Mouse (Mus musculus) c-Kit-negative CD71-positive TER-119-positive erythroid progenitor cells, embryonic 14.5 days (primary cell): ENCODE measurements at regions not wholly inside any gene's neighbourhood (a gene's known extent, or its start where the extent isn't known, plus 50 kb on each side); places are given as distances from the start of the nearest gene placed in this dataset.

Experiments used
- DNase-seq: peaks from one replicate; pipeline ENCODE4 v3.0.0-alpha.2; 2013; ENCODE audit warnings: low read depth, low spot score

GRCm38 (mm10) chr4:131485126-131485825, 352.8 kb downstream of the Ptpru start:
- DNase-seq: no peak

DNA sequence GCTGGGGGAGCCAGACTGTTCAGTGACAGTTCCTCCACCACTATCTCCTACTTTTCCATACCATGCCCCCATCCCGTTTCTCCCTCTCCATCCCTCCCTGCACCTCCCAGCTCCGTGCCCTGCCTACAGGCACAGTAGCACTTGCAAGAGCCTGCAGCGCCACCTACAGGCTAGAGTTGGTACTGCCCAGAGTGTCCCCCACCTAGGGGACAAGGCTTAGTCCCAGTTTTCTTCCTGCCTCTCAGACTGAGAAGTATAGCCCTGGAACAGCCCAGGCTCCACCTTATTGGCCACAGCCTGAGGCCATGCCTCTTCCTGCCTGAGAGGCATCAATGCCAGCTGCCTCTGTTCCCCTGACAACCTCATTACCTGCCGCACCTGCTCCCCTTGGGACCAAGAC, 351.3 kb downstream of the Ptpru start:
- peak; percentile 15 for DNase-seq

- no peak for DNase-seq
Measured at GRCm38 (mm10) chr4:131488246-131488645, 349.8 kb downstream of the Ptpru start.

DNA sequence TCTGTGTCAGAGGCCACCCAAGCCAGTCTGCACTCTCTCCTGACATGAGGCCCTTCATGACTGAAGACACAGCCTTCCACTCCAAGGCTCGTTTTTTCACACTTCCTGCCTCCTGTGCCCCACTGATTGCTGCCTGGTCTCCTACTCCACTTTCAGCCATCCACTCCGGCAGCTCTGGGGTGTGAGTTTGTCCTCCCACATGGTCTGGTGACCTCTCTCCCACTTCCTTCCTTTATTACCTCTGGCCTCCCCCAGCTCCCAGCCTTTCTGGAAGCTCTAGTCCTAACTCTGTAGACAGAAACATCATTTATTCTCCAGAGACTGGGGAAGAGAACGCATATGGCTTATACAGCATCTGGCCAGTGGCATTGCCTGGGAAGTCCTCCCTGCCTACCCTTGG, 349.0 kb downstream of the Ptpru start:
- DNase-seq: no peak

GRCm38 (mm10) chr4:131491960-131492359, 346.1 kb downstream of the Ptpru start:
- no peak for DNase-seq

- DNase-seq: no peak
Measured at GRCm38 (mm10) chr4:131493726-131494125, 344.4 kb downstream of the Ptpru start.

DNA sequence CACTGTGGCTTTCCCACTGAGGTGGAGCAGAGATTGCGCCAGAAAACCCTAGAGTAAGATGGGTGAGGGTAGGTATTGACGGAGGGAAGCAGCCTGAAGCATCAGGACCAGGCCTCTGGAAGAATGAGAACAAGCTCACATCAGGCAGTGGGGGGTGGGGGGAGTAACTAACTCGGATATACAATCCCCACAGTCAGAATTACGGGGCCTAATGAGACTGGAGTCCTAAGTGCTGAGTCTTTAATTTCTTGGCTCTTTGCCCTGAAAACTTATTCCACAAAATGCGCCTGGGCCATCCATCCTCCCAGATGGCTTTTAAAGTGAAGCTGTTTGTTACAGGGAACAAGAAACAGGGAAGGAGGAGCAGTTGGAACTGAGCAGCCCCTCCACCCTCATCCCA, 341.2 kb downstream of the Ptpru start:
- DNase-seq: no peak

- DNase-seq: no peak
Measured at GRCm38 (mm10) chr4:131500928-131501650, 337.0 kb downstream of the Ptpru start.

DNA sequence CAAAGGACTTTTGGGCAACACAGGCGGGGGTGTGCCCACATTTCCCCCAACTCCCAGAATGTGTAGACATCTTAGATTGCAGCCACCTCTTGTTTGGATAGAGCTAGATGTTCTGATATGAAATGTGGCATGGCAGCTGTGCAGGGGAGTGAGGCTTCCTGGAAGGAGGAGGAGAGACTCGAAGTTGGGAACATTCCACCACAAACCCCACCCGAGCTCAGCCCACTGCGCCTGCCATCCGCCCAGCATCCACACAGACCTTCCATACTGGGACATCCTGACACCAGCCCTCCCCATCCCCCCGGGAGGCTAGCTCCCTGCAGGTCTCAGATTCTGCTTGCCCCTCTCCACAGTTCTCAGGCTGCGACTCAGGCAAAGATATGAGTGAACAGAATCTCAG, 329.9 kb downstream of the Ptpru start:
- DNase-seq: no peak

- no peak for DNase-seq
Measured at GRCm38 (mm10) chr4:131511586-131511985, 326.5 kb downstream of the Ptpru start.

GRCm38 (mm10) chr4:131512768-131513167, 325.3 kb downstream of the Ptpru start:
- DNase-seq: no peak

GRCm38 (mm10) chr4:131520636-131521306, 317.3 kb downstream of the Ptpru start:
- no peak for DNase-seq

- no peak for DNase-seq
Measured at GRCm38 (mm10) chr4:131521307-131521651, 316.8 kb downstream of the Ptpru start.

GRCm38 (mm10) chr4:131525236-131525635, 312.9 kb downstream of the Ptpru start:
- DNase-seq: no peak

DNA sequence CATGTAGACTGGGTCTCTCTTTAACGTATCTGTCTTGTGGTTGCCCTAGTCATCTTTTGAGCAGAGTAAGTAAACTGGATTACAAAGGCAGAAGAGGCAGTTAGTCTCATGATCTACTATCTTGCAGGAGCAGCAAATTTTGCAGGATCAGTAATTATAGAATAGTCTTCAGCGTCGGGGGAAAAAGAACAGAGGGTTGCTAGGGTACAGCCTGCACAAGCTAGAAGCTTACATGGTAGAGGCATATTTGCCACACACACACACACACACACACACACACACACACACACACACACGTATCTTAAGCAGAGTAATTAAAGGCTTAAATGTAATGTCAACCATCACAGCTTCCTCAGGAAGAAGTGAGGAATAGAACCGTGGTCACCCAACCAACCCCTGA, 307.6 kb downstream of the Ptpru start:
- DNase-seq: no peak

GRCm38 (mm10) chr4:131531003-131531402, 307.1 kb downstream of the Ptpru start:
- DNase-seq: no peak

DNA sequence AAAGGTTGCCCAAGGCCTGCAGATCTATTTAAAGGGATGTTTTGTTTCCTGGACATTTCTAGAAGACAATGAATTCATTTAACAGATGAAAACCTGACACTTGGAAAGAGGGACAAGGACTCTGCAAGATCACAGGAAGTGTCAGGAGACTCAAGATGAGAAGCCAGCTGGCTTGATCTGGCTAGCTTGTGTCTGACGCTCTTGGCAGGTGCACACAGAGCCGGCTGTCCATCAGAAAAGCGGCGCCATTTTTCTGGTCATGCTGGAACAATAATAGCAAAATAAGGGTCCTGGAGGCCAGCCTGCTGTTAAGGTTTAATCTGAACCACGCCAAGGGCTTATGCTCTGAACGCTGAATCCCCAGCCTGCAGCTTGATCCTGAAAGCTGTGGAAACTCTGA, 303.3 kb downstream of the Ptpru start:
- DNase-seq: no peak

DNA sequence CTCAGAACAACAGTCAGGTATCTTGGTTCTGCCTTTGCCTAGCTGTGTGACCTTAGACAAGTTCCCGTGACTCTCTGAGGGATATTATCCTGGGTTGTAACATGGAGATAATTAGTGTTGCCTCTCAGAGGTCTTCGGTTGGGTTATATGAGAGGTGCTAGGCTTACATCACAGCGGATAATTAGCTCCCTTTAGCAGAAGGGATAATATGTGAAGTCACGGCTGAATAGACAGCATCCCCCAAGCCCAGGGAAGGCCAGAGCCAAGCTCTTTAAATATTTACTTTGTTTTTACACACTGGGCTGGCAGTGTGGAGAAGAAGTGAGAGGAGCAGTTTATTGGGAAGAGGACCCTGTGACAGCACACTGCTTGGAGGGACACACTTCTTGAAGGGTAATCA, 299.9 kb downstream of the Ptpru start:
- no peak for DNase-seq

DNA sequence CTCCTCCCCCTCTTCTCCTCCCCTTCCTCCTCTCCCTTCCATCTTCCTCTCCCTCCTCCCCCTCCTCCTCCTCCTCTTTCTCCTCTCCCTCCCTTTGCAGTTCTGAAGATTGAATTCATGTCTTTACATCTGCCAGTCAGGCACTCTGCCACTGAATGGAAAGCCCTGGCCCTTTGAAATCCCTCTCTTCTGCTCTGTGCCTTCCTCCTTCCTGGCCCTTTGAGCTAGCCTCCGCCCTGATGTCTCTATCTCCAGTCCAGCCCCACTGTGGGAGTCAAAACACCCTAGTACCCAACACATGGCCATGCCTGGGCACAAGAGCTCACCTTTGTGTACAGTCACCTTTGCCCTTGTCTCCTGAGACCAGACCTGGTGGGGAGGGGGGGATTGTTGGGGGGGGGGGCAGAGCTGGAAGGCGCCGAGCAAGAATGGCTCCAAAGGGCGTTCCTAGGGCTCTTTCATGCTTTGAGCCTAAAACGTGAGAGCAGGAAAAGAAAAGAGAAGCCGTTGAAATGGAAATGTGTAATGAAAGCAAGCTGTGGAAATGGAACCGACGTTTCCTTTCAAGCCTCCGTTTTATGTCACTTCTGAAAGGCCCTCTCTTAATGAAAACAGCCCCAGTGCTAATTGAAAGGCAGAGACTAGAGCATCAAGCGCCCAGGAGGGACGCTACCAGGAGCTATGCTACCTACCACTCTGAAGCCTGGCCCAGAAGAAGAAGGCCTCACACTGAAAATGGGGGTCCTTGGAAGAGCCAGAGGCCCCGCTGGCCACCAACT, 291.5 kb downstream of the Ptpru start:
- DNase-seq: no peak

DNA sequence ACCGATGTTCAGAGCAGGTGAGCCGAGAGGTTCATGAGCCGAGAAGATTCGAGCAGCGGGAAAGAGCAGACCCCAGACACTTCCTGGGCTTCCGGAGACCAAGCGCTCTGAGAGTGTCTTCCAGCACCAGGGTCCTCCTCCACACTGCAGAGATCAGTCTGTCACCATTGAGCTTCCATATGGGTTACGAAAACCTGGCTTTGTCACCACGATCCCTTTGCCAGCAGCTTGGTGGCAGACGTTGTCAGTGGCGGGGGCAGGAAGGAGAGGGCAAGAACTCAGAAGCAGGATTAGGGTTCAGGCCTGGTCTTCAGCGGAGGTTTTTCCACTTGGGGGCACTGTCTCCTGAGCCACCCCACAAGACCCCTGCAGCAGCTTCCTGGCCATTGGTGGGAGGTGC, 288.5 kb downstream of the Ptpru start:
- no peak for DNase-seq

- DNase-seq: no peak
Measured at GRCm38 (mm10) chr4:131558513-131558912, 279.6 kb downstream of the Ptpru start.

- DNase-seq: no peak
Measured at GRCm38 (mm10) chr4:131563851-131564250, 274.2 kb downstream of the Ptpru start.
